Mouse (Mus musculus): ENCODE results near the gene Usp32.

Usp32 gene

GRCm38 (mm10) chr11:85123267-85123992 is 16.5 kb downstream of the Usp32 start:
- DNase-seq (ENCODE audit: low spot score in 2 of 2): no peak

- no peak for DNase-seq (ENCODE audit: low spot score in 2 of 2)
These were observed 17.9 kb downstream of the Usp32 start for GRCm38 (mm10) chr11:85122073-85122472.

DNA sequence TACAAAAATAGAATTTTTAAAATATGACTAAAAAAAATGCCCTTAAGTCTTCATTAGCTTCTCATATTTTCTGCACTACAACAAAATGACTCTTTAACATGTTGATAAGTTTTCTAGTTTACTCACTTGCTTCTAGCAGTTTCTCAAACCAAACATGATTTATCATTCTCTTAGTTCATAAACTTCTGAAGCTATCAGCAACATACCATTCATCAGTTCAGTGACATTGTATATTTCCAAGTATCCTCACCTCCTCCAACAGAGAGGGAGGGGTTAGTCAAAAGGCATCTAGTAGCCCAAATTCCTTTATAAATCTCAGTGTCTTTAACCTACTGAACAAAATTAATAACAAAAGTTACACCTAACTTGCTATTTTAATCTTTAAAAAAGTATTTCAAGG is 22.8 kb downstream of the Usp32 start:
- no peak for DNase-seq (ENCODE audit: low spot score in 2 of 2)

- DNase-seq (ENCODE audit: low spot score in 2 of 2): no peak
These were observed 23.7 kb downstream of the Usp32 start for GRCm38 (mm10) chr11:85116084-85116844.

GRCm38 (mm10) chr11:85109957-85110356 is 30.0 kb downstream of the Usp32 start:
- no peak for DNase-seq (ENCODE audit: low spot score in 2 of 2)

DNA sequence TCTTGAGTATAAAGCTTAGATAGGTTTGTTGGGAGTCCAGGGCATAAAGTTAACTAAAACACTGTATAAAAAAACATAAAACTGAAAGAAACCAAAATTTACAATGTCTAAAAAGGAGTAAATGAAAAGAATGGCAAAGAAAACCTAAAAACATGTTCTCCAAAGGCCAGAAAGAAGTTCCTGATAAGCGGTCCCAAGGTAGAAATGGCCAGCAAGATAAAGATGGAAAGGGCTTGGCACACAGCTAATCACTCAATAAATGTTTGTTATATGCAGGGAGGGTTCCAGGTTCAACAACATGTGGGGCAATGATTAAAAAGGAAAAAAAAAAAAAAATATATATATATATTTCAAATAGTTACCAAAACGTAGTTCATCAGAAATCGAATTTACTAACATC is 32.7 kb downstream of the Usp32 start:
- DNase-seq (ENCODE audit: low spot score in 2 of 2): no peak

- DNase-seq (ENCODE audit: low spot score in 2 of 2): no peak
These were observed 34.1 kb downstream of the Usp32 start for GRCm38 (mm10) chr11:85105836-85106235.

- DNase-seq (ENCODE audit: low spot score in 2 of 2): no peak
These were observed 36.2 kb downstream of the Usp32 start for GRCm38 (mm10) chr11:85103763-85104162.

DNA sequence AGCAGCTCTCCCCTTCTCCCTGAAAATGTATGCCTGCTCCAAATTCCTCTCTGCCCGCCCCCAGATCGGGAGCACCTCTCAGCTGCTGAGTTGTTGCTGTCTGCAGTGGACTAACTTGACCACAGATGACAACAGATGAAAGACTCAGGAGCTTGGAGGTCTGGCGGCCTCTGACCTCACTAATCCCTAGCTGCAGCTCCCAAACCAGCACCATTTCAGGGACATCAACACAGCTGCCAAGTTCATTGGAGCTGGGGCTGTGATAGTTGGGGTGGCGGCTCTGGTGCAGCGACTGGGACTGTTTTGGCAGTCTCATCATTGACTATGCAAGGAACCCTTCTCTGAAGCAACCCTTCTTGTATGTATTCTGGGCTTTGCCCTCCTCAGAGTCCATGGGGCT is 44.8 kb downstream of the Usp32 start:
- DNase-seq (ENCODE audit: low spot score in 2 of 2): no peak

DNA sequence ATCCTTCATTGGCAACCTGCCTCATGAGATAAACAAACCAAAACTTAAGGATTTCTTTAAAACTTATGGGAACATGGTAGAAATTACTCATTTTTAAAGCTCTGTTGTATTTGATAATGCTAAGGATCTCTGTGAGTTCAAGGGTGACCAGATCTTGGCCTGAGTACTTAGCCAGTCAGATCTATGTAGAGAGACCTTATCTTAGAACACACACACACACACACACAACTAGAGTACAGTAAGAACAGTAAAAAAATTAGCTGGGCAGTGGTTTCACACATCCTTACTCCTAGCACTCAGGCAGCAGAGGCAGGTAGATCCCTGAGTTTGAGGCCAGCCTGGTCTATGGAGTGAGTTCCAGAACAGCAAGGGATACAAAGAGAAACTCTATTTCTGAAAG is 53.7 kb downstream of the Usp32 start:
- no peak for DNase-seq (ENCODE audit: low spot score in 2 of 2)

DNA sequence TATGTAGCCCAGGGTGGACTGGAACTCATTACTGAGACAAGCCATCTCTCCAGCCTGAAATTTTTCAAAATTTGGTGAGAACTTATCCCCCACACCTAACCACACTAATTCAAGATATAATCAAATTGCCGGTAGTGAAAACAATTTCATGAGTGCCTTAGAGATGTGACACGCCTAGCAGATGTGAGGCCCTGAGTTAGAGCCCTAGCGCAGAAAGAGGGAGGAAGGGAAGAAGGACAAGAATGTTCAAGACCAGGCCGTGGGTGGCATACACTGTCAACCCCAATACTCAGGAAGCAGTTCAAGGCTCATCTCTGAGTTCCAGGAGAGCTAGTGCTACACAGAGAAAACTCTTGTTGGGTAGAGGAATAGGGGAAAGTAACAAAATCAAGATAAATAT is 72.1 kb downstream of the Usp32 start:
- DNase-seq (ENCODE audit: low spot score in 2 of 2): no peak

- no peak for DNase-seq (ENCODE audit: low spot score in 2 of 2)
These were observed 81.4 kb downstream of the Usp32 start for GRCm38 (mm10) chr11:85058562-85058961.

- DNase-seq (ENCODE audit: low spot score in 2 of 2): no peak
These were observed 82.4 kb downstream of the Usp32 start for GRCm38 (mm10) chr11:85057544-85057943.

GRCm38 (mm10) chr11:85056901-85057300 is 83.1 kb downstream of the Usp32 start:
- DNase-seq (ENCODE audit: low spot score in 2 of 2): no peak

GRCm38 (mm10) chr11:85055561-85055960 is 84.4 kb downstream of the Usp32 start:
- DNase-seq (ENCODE audit: low spot score in 2 of 2): no peak

DNA sequence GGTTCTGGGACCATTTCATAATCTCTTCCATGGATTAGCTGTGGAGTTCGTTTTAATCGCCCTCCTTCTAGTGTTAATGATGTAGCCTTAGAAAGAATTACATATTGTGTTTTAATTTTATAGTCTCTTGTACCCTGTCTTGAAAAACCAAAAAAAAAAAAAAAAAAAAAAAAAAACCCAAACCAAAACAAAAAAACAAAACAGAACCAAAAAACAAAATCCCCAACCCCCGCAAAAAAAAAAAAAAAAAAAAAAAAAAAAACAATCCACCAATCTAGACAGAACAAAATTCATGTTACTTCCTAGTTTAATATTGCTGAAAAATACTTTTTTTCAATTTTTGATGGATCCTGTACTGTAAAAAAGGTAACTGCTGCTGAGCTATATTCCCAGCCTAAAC is 100.7 kb downstream of the Usp32 start:
- DNase-seq (ENCODE audit: low spot score in 2 of 2): no peak

DNA sequence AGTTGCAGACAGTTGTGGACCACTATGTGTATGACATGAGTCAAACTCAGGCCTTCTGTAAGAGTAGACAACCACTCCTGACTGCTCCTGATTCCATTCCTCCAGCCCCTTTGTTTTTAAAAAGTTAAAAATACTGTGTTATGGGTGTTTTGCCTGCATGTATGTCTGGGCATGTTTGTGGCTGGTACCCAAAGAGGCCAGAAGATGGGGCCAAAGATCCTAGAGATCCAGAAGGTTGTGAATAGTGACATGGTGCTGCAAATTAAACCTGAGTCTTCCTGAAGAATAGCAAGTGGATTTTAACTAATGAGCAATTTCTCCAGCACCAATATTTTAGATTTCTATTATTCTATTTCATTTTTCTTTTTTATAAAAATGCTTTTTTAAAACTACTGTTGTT is 126.8 kb downstream of the Usp32 start:
- no peak for DNase-seq (ENCODE audit: low spot score in 2 of 2)

- DNase-seq (ENCODE audit: low spot score in 2 of 2): no peak
These were observed 136.4 kb downstream of the Usp32 start for GRCm38 (mm10) chr11:85003566-85003965.

GRCm38 (mm10) chr11:84995241-84995640 is 144.7 kb downstream of the Usp32 start:
- DNase-seq (ENCODE audit: low spot score in 2 of 2): no peak

DNA sequence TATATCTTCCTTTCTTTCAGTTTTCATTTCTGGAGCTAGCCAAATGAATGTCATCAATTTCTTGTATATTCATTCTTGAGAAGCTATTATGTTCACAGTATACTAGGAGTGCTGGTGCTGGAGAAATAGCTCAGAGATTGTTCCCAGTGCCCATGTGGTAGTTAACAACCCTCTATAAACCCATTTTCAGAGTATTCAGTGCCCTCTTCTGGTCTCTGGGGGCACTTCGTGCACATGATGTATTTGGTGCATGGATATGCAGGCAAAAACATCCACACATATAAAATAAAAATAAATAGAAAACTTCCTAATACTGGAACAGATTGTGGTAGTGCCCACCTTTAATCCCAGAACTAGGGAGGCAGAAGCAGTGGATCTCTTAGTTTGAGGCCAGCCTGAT is 147.0 kb downstream of the Usp32 start:
- DNase-seq (ENCODE audit: low spot score in 2 of 2): no peak

DNA sequence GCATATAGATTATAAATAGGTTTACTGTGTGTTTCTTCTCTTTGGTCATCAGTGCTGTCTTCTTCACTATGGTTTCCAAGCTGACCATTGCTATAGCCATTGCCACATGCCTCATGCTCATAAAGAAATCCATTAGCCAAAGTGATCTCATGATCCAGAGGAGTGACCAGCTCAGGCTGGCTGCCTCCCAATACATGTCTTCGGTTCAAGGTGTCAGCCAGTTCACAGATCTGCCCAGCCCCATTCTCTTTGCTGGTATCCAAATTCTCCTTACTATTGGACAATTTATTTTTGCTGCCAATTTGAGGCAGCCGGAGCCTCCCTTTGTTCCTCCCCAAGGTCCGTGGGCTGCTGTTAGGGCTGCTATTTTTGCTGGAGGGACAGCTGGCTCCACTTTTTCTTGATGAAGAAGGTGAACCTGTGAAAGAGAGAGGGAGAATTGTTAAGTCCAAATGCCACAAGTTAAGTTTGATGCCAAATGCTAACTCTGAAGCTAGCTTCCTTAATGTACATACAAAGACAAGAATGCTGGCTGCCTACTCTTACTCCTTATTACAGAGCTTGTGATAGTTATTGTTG is 151.5 kb downstream of the Usp32 start:
- DNase-seq (ENCODE audit: low spot score in 2 of 2): no peak

GRCm38 (mm10) chr11:84985421-84985820 is 154.5 kb downstream of the Usp32 start:
- DNase-seq (ENCODE audit: low spot score in 2 of 2): no peak

GRCm38 (mm10) chr11:84980697-84981096 is 159.3 kb downstream of the Usp32 start:
- DNase-seq (ENCODE audit: low spot score in 2 of 2): no peak
